Mouse (Mus musculus) adrenal gland, adult 18-20 months (tissue): ENCODE measurements around the gene Paqr6. TPM values are rescaled to one million over a fixed set of nuclear protein-coding genes. Genes with fewer than 3 reads are reported as not detected.

ENCODE experiments used
- DNase-seq, 2 experiments: peaks; one replicate each; pipeline ENCODE4 v3.0.0; 2021 to 2022; ENCODE audit warnings: low spot score in 2 of 2
- long read RNA-seq, 2 experiments: library from polyadenylated mRNA; stranded (forward); transcript quantifications; one replicate each; pipeline ENCODE4 v2.0.0; 2021
- total RNA-seq, 2 experiments: library from RNA; stranded (reverse); gene quantifications; 1 replicate in 1 of 2; 2 replicates in 1 of 2; pipeline ENCODE4 v1.2.3; 2021

Paqr6 gene
- total RNA-seq, result 1 to 10 TPM; 2.1 to 3.2 TPM
- long read RNA-seq, experiment 1, partial matches to known transcripts, result 0 of 7 reads
- long read RNA-seq, experiment 1, other reads (novel, unspliced or antisense), result 5 of 7 reads
- long read RNA-seq, experiment 2, partial matches to known transcripts, result 1 of 7 reads
- long read RNA-seq, experiment 2, other reads (novel, unspliced or antisense), result 4 of 7 reads

DNA sequence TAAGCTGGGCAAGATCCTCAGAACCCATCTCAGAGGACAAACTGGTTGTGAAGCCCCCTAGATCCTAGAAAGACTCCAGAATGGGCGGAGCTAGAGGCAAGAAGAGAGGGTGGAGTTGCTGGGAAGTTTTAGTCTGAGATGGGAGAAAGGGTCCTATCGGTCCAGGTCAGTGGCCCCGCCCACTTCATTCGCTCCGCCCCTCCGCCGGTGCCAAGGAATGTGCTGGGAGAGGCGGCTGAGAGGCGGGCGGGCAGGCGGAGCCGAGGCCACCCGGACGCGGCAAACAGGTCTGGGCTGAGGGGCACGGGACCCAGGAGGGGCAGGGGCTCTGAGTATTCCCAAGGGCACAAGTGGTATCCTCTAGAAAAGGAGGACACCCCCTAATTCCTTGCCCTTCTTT, at the start of gene Paqr6:
Paqr6 (plus strand) TSS at position 248 of the 400 bp plus-strand sequence.
- DNase-seq, result peak; percentile 46 to 59

DNA sequence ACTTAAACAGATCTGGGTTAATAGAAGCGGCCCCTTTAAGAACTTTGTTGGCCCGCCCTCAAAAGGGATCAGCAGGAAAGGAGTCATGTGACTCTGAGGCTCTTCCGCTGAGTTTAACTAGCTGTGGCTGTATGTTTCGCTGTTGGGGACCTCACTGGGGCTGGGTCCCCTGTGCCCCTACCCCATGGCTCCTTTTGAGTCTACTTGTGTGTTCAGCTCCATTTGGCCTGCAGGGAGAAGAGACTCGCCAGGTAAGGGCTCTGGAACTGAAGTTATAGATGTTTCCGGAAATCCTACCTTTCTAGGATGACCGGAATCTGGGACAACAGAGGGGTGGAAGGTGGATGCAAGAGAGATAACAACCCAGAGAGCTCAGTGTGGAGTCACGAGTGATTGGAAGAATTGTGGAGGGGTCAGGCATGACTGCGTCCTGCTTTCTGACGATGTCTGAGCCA, 39.4 kb upstream of the Paqr6 start, which contains the start of gene Glmp:
Glmp (plus strand) TSS at position 73 of the 455 bp plus-strand sequence.
- peak; percentile 42 to 43 for DNase-seq

DNA sequence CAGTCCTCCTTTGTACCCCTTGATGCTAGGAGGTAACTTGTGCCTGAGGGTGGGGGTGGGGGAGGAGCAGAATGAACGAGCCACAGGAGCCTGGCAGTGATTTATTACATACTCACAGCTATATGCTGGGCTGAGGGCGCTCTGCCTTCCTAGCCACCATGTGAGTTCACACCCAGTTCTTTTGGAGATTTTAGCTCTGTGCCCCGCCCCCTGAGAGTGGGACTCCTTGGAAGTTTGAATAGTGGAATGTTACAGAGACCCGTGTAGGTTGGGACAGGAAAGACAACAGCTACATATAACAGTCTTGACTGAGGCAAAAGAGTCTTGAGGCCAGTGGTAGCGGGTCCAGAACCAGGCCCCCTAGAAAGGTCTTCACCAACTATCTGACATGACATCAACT, 35.4 kb upstream of the Paqr6 start:
- DNase-seq, result no peak

DNA sequence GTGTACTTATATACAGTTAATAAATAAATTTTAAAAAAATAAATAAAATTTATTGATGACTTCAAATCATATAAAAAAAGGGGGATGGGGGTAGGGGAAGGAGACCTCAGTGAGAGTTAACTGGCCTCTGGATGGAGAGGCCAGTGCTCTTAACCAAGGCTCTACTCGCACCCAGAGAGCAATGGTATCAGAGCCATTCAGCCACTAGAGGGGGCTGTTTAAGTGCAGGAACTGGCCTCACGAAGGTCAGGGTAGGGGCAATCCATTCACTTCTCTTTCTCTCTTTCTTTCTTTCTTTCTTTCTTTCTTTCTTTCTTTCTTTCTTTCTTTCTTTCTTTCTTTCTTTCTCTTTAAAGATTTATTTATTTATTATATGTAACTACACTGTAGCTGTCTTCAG, 33.1 kb upstream of the Paqr6 start:
- DNase-seq, result peak in 1 of 2 experiments; percentile 61

DNA sequence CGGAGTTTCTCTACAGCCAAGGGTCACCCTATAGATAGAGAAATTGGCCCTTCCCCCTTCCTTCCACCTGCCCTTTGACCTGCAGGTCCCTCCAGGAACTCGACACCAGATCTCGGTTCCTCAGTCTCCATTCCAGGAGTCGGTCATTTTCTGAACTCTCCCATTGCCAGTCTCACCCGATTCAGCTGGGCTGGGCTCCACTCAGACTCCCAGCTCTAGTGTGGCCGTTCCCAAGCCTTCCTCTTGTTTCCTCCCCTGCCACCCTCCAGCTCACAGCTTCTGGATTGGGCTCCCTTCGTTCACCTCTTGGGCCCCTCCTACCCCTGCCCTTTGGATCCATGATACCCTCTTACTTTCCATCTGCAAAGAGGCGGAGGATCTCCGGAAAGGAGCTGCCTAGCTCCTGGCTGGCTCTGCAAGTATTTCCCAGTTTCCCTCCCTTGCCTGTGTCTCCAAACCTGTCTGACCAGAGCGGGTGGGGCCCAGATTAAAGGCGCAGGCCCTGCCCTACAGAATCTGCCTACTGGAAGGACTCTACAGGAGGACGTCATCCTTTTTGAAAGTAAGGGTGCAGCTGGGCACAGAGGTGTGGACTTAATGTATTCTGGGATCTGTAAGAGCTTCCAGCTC, 30.2 kb upstream of the Paqr6 start:
- DNase-seq, result no peak

DNA sequence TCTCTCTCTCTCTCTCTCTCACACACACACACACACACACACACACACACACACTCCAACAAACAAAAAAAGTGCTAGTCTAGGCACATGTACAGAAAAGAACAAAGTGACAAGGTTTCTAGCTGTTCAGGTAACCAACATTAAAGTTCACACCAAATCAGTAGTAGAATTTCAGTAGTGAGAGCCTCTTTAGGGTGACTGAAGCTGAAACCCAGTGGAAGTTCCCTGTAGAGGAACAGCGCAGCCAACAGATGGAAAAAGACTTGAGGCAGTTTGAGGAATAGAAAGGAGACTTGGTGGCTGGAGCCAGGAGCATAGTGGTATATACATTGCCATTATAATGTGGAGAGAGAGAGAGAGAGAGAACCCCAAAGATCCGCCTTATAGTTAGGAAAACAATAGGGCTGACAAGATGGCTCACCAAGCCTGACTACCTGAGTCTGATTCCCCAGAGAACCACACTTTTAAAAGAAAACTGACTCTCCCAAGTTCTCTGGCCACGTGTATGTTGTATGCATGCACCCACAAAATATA, 29.4 kb upstream of the Paqr6 start:
- no peak for DNase-seq

DNA sequence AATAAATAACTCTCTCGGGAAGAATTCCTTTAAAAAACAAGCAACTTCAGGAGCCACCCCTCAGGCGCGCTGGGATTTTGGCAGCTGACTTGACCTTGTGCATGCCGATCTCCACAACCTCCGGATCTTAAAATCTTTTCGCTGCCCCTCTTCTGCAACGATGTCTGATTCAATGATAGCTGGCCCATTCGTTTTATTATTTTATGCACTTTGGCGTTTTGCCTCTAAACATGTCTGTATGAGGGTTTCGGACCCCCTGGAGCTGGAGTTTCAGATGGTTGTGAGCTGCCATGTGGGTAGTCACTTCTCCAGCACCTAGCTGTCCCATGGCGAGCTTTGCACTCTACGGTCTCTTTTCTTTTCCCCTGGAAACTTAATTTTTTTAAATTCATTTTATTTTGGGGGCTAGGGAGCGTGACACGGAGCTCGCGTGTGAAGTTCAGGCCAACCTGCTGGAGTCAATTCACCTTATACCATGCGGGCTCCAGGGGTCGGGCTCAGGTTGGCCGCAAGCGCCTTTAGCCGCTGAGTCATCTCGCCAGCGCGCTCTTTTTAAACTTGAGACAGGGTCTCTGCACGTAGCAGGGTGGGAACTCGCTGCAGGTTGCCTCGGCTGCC, 28.8 kb upstream of the Paqr6 start:
- peak in 1 of 2 experiments; percentile 33 for DNase-seq

DNA sequence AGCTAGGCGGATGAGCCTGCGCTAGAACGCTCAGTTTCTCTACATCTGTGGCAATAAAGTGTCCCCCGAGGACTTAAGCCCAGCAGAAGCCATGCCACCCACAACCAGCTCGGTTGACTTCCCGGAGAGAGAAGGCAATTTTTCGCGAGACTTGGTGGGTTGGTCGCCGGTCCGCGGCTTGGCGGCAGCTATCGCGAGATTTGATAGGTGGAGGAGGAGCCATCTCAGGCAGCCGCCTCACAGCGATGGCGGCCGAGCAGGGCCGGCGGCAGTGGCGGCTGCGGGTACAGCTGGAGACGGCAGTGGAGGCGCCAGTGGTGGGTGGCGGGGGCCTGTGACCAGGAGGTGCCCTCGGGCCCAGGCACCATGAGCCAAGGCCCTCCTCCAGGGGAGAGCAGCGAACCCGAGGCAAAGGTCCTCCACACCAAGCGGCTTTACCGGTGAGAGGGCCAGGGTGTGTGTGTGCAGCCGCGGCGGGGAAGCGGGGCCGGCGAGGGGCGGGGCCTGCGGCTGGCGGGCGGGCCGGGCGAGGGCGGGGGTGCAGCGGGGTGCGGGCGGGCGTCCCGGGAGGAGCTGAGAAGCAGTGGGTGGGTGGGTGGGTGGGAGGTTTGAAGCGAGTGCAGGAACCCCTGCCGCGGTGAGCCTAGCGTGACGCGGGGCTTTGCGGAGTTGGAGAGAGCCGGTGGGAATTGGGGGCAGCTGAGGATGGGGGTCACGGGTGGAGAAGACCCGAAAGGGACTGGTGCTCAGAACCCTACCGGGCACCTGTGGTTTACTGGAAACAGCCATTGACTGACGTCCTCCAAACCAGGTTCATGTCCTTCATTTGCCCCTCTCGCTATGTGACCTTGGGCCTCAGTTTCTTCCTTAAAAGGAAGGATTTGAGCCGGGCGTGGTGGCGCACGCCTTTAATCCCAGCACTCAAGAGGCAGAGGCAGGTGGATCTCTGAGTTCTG, 28.0 kb upstream of the Paqr6 start, which contains the start of the genes Tmem79 and Smg5:
Tmem79 (minus strand) TSS at position 91 of the 956 bp plus-strand sequence.
Smg5 (plus strand) TSS at position 203 of the 956 bp plus-strand sequence.
- DNase-seq, result peak; percentile 93 to 97

DNA sequence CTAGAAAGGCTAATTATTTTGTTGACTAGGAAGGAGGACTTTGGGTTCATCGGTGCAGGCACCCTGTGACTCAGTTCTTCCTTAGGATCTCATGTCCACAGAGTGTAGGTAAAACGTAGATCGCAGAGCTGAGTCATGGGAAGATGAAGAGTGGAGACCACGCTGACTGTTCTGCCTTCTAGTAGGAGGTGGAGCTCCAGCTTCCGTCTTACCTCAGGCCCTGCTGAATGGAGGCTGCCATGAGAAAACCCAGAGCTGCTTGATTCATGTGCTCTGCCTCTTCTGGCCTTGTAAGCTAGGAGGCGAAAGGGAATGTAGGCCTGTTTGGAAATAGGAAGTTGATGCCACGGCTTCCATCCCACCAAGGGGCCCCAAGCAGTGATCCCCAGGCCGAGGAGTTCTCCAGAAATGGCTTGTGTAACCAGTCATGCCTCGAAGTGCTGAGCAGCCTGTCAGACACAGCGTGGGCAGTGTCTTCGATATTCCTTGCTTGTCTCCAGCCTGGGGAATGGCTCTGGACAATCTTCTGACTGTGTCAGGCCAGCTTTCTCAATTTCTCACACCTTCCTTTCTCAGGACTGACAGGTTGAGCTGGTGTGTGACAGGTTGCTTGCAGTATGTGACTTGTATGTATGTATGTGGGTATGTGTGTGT, 26.9 kb upstream of the Paqr6 start:
- no peak for DNase-seq

DNA sequence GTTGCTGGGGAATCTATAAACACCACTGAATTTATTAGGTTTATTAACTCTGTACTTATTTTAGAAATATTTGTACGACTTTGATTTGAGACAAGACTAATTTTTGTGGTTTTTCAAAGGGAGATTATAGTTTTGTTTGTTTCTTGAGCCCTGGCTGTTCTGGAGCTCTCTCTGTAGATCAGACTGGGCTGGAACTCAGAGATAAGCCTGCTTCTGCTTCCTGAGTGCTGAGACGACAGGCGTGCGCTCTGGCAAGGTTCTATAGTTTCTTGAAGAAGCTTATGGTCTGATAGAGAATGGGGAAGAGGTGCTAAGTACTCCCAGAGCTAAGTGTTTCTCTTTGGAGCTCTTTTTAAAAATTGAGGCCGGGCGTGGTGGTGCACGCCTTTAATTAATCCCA, 26.1 kb upstream of the Paqr6 start:
- no peak for DNase-seq

DNA sequence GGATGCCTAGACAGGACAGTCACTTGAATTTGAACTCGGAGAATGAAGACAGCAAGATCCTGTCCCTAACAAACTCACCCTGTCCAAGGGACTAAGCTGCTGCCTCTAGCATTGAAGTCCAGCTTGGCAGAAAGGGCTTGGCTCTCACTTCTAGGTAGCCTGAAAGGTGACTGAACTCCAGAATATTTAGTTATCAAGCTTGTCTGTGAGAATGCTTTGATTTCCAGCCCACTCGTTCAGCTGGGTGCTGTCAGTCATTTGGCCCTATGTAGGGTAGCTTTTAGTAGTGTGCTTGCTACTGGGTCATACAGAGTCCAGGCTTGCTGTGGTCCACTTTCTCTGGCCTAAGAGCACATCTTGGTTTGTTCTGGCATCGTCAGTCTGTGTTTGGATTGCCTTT, 25.4 kb upstream of the Paqr6 start:
- no peak for DNase-seq

DNA sequence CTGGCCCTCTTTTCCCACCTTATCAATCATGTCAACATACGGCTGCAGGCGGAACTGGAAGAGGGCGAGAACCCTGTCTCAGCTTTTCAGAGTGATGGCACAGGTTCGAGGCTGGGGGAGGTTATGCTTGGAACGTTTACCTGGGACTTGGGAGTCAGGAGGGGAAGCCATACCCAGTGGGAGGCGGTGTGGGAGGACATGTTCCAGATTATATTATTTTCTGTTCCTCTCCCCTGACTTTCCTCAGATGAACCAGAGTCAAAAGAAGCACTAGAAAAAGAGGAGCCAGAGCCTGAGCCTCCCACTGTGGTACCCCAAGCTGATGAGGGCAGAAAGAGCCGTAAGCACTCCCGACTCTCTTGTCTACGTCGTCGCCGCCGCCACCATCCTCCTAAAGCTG, 13.7 kb upstream of the Paqr6 start:
- DNase-seq, result no peak

DNA sequence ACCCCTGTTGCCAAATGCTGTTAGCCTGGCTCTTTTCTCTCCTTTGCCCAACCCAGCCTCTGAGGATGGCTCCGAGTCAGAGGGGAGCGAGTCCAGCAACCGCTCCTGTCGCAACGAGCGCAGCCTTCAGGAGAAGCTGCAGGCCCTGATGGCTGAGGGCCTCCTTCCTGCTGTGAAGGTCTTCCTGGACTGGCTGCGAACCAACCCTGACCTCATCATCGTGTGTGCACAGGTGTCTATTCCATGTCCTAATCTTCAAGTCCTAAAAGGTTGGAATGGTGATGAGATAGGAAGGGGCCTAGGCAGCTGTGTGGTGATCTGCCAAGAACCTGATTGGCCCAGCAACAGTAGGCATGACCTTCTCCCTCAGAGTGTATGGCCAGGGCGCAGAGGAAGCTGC, 11.5 kb upstream of the Paqr6 start:
- no peak for DNase-seq

DNA sequence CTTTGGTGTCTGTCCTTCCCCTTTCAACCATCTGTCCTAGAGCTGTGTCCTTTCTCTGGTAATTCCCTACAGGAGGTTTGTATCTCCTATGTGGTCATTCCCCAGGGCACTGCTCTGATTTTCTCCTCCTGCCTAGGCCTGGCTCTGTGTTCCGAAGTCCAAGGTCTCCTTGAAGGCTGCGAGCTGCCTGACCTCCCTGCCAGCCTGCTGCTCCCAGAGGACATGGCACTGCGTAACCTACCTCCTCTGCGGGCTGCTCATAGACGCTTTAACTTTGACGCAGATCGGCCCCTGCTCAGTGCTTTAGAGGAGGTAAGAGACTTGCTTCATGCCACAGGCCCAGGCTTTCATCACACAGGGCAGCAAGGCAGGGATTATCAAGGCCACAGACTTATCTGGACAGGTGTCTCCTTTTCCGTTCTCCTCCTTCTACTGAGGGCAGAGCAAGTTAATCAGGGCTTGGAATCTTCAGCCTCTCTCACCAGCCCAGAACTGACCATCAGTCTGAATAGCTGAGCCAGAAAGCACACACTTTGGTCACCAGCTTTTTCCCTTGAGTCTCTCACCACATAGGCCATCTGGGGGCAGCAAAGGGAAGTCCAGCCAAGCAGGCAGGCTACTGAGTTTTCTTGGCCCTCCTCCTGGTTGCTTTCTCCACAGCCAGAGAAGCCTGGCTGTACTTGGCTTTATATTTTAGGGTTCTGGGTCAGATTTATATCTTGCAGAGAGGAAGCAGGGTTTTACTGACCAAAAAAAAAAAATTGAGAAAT, 9.8 kb upstream of the Paqr6 start:
- peak in 1 of 2 experiments; percentile 25 for DNase-seq

DNA sequence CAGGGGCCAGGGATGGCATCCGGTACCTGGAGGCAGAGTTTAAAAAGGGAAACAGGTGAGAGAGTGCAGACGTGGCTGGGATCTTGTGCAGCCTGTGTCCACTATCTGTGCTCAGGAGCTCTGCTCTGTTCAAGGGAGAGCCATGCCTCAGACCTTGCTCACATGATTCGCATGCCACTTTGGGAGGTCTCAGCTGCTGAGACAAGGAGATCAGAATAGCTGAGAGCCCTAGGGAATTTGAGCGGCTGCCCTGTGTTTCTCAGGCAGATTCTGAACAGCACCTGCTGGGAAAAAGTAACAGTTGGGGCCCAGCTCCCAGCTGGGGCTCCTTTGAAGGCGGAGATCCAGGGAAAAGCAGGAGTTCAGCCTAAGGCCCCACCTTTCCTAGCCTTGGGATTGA, 4.8 kb upstream of the Paqr6 start:
- no peak for DNase-seq

DNA sequence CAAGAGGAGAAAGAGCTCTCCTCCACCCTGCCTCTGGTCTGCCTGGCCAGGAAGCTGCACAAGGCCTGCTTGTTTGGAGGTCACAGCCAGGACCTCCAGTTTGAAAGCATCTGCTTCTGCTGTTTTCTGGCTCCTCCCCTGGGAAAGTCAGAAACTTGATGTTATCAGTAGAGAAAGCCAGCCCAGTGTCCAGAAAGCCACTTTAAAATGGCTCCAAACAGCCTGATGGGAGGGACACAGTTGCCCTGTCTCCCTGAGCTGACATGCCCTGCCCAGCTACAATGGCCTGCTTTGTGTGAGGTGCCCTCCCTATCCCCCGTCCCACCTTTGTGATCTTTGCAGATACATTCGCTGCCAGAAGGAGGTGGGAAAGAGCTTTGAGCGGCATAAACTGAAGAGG, 4.4 kb upstream of the Paqr6 start:
- no peak for DNase-seq

DNA sequence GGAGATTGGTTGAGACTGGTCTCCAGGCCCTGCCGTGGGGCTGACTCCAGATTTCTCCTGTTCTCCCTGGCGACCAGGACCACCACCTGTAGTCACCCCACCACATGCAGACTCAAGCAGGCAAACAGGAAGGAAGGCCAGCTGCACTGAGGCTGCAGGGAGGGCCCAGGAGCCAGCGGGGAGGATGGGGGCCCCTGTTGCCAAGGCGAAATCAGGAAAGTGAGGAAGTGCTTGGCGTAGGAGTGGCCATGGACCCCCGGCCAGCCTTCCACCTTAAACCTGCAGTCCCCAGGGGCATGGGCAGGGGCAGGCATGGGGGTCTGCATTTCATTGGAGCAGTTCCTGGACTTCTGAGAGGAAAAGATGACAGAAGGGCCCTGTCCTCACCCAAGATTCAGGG, 3.3 kb upstream of the Paqr6 start:
- no peak for DNase-seq

DNA sequence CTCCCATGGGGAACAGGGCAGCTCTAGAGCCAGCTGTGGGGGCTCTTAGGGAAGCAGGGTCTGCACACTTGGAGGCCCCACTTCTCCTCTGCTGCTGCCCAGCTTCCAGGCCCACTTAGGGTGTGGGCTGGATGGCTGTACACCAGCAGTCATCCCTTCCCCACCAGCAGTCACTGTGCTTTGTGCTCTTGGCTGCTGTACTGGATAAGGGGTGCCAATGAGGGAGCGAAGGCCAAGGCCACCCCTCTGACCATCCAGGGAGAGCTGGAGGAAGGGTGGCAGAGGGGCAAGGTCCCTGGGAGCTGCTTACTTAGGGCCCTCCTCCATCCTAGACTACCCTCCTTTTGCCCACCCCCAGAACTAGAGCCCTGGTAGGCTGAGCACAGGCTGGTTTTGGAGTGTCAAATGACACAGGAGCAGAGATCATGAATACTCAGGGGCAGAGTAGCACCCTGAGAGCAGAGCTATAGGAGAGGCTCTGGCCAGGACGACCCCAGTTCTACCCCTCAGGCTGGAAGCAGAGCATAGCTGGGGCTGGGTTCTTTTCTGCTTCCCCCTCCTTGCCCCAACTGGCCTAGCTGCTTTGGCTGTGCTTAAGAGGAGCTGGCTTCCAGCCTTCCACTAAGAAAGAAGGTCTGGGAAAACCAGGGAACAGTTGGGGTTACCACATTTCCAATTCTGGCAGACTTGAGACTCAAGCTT, 2.6 kb upstream of the Paqr6 start:
- no peak for DNase-seq

DNA sequence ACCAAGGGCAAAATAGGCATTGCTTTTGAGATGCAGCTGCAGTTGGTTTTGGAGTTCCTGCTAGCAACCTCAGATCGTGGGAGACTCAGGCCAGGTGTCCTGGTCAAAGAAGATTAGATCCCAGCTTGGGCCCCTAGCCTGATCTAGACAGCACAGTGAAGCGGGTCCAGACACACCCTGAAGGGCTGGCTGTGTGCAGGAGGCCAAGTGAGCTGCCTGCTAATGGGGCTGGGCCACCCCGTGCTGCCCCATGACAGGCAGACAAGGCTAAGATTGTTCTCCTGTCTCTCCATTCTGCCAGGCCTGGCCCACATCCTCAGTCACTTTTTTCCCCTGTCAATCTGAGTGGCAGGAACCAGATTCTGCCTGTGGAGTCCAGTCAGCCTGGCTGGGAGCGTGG, 684 bp upstream of the Paqr6 start:
- DNase-seq, result no peak
